In genomic region chr5:20938523-20938922, GRCm38 (mm10) we compare ENCODE assay signal across 12 mouse cellular contexts. TPM values are rescaled to one million over a fixed set of nuclear protein-coding genes. Genes with fewer than 3 reads are reported as not detected.
DNase-seq lines count a peak whose midpoint lies in the region; ATAC-seq and TF ChIP-seq lines count a peak whose summit lies in the region.
"Had no signal": no experiment of that assay in that cellular context is flagged by ENCODE, and none has a peak within 500 bp of the region (broad histone marks: within the 10 kb centered on the region; RNA-seq: fewer than 3 reads in every experiment).

No protein-coding gene starts in this region.

- H3K9ac ChIP-seq in heart, embryonic 12.5 days = peak overlapping the region; percentile 24; the same call in 1 of the 2 replicates
- H3K9ac ChIP-seq in liver, postnatal 0 days (replicated peaks) = no peak overlapping the region; the same call in 1 of the 2 replicates
- no peak overlapping the region for H3K9ac ChIP-seq in midbrain, embryonic 14.5 days (replicated peaks; ENCODE audit: low read length)
- H3K9ac ChIP-seq: forebrain, embryonic 15.5 days had no signal

- peak overlapping the region; percentile 83 for H3K27ac ChIP-seq in heart, embryonic 12.5 days (ENCODE audit: poor library complexity, severe bottlenecking)
- H3K27ac ChIP-seq in liver, postnatal 0 days (ENCODE audit: low read depth) = no peak overlapping the region
- H3K27ac ChIP-seq in midbrain, embryonic 14.5 days (replicated peaks; ENCODE audit: low read depth, low read length) = no peak overlapping the region
- H3K27ac ChIP-seq: forebrain, embryonic 15.5 days had no signal

- 38% methylated on average over 5 of the region's 5 CpGs for WGBS in heart, embryonic 12.5 days
- 48% methylated on average over 5 of the region's 5 CpGs for WGBS in liver, postnatal 0 days (ENCODE audit: insufficient replicate concordance)
- 79% methylated on average over 5 of the region's 5 CpGs for WGBS in midbrain, embryonic 14.5 days

- peak overlapping the region; percentile 49 for H3K4me2 ChIP-seq in heart, embryonic 12.5 days
- peak overlapping the region; percentile 32 for H3K4me2 ChIP-seq in liver, postnatal 0 days (ENCODE audit: low read depth, low read length)
- H3K4me2 ChIP-seq in midbrain, embryonic 14.5 days (ENCODE audit: low read length) = no peak overlapping the region
- H3K4me2 ChIP-seq: forebrain, embryonic 15.5 days had no signal

- TF ChIP-seq EP300 in liver, postnatal 0 days (IDR thresholded peaks at IDR 0.05; ENCODE audit: low read depth) = no peak

- no peak overlapping the region for H3K4me3 ChIP-seq in heart, embryonic 12.5 days
- H3K4me3 ChIP-seq in megakaryocyte, embryonic 14.5 days (replicated peaks) = peak overlapping the region; percentile 87
- H3K4me3 ChIP-seq in liver, postnatal 0 days (ENCODE audit: low read depth, low read length) = no peak overlapping the region
- no peak overlapping the region for H3K4me3 ChIP-seq in midbrain, embryonic 14.5 days (replicated peaks; ENCODE audit: low read depth, low read length)
- H3K4me3 ChIP-seq: forebrain, embryonic 15.5 days had no signal

- peaks cover 58% of the 10 kb centered on the region for H3K4me1 ChIP-seq in heart, embryonic 12.5 days (replicated peaks)
- peaks cover 89% of the 10 kb centered on the region for H3K4me1 ChIP-seq in megakaryocyte, embryonic 14.5 days
- peaks cover 63% of the 10 kb centered on the region for H3K4me1 ChIP-seq in liver, postnatal 0 days (ENCODE audit: insufficient read depth)
- no peaks in the 10 kb centered on the region for H3K4me1 ChIP-seq in midbrain, embryonic 14.5 days (ENCODE audit: control insufficient read depth, insufficient read depth, low read length)

- no peaks in the 10 kb centered on the region for H3K36me3 ChIP-seq in heart, embryonic 12.5 days
- H3K36me3 ChIP-seq in megakaryocyte, embryonic 14.5 days (replicated peaks; ENCODE audit: low read length) = peaks cover 47% of the 10 kb centered on the region
- H3K36me3 ChIP-seq in liver, postnatal 0 days (replicated peaks; ENCODE audit: insufficient read depth, low read length) = peaks cover 3% of the 10 kb centered on the region; the same call in 1 of the 2 replicates
- H3K36me3 ChIP-seq in midbrain, embryonic 14.5 days (ENCODE audit: control insufficient read depth, insufficient read depth, low read length) = no peaks in the 10 kb centered on the region
- H3K36me3 ChIP-seq: forebrain, embryonic 15.5 days had no signal

- H3K9me3 ChIP-seq in heart, embryonic 12.5 days (replicated peaks) = no peaks in the 10 kb centered on the region
- H3K9me3 ChIP-seq in megakaryocyte, embryonic 14.5 days = no peaks in the 10 kb centered on the region
- no peaks in the 10 kb centered on the region for H3K9me3 ChIP-seq in liver, postnatal 0 days (ENCODE audit: low read length)
- no peaks in the 10 kb centered on the region for H3K9me3 ChIP-seq in midbrain, embryonic 14.5 days (ENCODE audit: control insufficient read depth, low read length)
- H3K9me3 ChIP-seq: forebrain, embryonic 15.5 days had no signal

- no peaks in the 10 kb centered on the region for H3K27me3 ChIP-seq in heart, embryonic 12.5 days (replicated peaks)
- no peaks in the 10 kb centered on the region for H3K27me3 ChIP-seq in megakaryocyte, embryonic 14.5 days (replicated peaks)
- no peaks in the 10 kb centered on the region for H3K27me3 ChIP-seq in liver, postnatal 0 days (ENCODE audit: insufficient read depth, low read length)
- H3K27me3 ChIP-seq in midbrain, embryonic 14.5 days (ENCODE audit: control insufficient read depth, insufficient read depth, low read length) = no peaks in the 10 kb centered on the region
- H3K27me3 ChIP-seq: forebrain, embryonic 15.5 days had no signal

- no peak for ATAC-seq in heart, embryonic 12.5 days (ENCODE audit: insufficient number of reproducible peaks, low FRiP score)
- ATAC-seq in megakaryocyte, adult 5-6 weeks (ENCODE audit: poor library complexity, severe bottlenecking) = no peak
- ATAC-seq in liver, postnatal 0 days = no peak
- no peak for ATAC-seq in midbrain, embryonic 14.5 days (ENCODE audit: low FRiP score, low TSS enrichment)
- ATAC-seq: forebrain, embryonic 15.5 days had no signal

- no peak for DNase-seq in heart, adult 18-20 months
- DNase-seq in adipocyte (ENCODE audit: low spot score) = peak; percentile 73
- DNase-seq in liver, postnatal 0 days = no peak
- DNase-seq in lung, postnatal 14 days = no peak
- DNase-seq in midbrain, embryonic 14.5 days = no peak
- DNase-seq: cerebellum, postnatal 25 days; kidney, postnatal 14 days; thymus, postnatal 14 days had no signal

- no peak for TF ChIP-seq CTCF in liver, postnatal 0 days (IDR thresholded peaks at IDR 0.05; ENCODE audit: low read depth)

RNA-seq across cellular contexts. Expression of gene Rsbn1l, which starts 17.7 kb away (rescaled TPM):
- polyA plus RNA-seq in heart, embryonic 12.5 days (2016; fragmentation: Nextera tagmentation; extraction: Ambion mirVana) = 5.4 and 7.1 TPM in 2 replicates
- total RNA-seq in heart, adult 18-20 months (2021) = 10 to 100 TPM; 11.3 to 13.3 TPM
- polyA plus RNA-seq in megakaryocyte, embryonic 14.5 days (2012; ENCODE audit: insufficient read depth, low replicate concordance) = 15.8 and 22.7 TPM in 2 replicates
- 27.6 and 31.7 TPM in 2 replicates for total RNA-seq in megakaryocyte, adult 5-6 weeks (2015)
- total RNA-seq in megakaryocyte, adult 5-6 weeks (2017) = 42.2 and 52.9 TPM in 2 replicates
- polyA plus RNA-seq in liver, postnatal 0 days (2015; fragmentation: Nextera tagmentation; extraction: Ambion mirVana) = 3.7 and 5.5 TPM in 2 replicates
- 5.7 and 6.6 TPM in 2 replicates for polyA plus RNA-seq in midbrain, embryonic 14.5 days (2014; fragmentation: Nextera tagmentation; extraction: Ambion mirVana)

RNA-seq across cellular contexts. Expression of gene Tmem60, which starts 56.5 kb away (rescaled TPM):
- polyA plus RNA-seq in heart, embryonic 12.5 days (2016; fragmentation: Nextera tagmentation; extraction: Ambion mirVana) = 50.4 and 51.1 TPM in 2 replicates
- 10 to 100 TPM; 23.1 to 25.6 TPM for total RNA-seq in heart, adult 18-20 months (2021)
- 3.9 TPM in 1 of 2 replicates, not detected in the other for polyA plus RNA-seq in megakaryocyte, embryonic 14.5 days (2012; ENCODE audit: insufficient read depth, low replicate concordance)
- 32.1 and 37.5 TPM in 2 replicates for total RNA-seq in megakaryocyte, adult 5-6 weeks (2015)
- 7.5 and 12.2 TPM in 2 replicates for total RNA-seq in megakaryocyte, adult 5-6 weeks (2017)
- polyA plus RNA-seq in liver, postnatal 0 days (2015; fragmentation: Nextera tagmentation; extraction: Ambion mirVana) = 49.7 and 55.5 TPM in 2 replicates
- polyA plus RNA-seq in midbrain, embryonic 14.5 days (2014; fragmentation: Nextera tagmentation; extraction: Ambion mirVana) = 73.2 and 75.0 TPM in 2 replicates

RNA-seq across cellular contexts. Expression of gene Phtf2, which starts 56.6 kb away (rescaled TPM):
- 45.1 and 47.4 TPM in 2 replicates for polyA plus RNA-seq in heart, embryonic 12.5 days (2016; fragmentation: Nextera tagmentation; extraction: Ambion mirVana)
- 10 to 100 TPM; 62.5 to 66.6 TPM for total RNA-seq in heart, adult 18-20 months (2021)
- 1.0 and 1.5 TPM in 2 replicates for polyA plus RNA-seq in megakaryocyte, embryonic 14.5 days (2012; ENCODE audit: insufficient read depth, low replicate concordance)
- total RNA-seq in megakaryocyte, adult 5-6 weeks (2015) = 4.3 and 6.5 TPM in 2 replicates
- 9.3 and 14.6 TPM in 2 replicates for total RNA-seq in megakaryocyte, adult 5-6 weeks (2017)
- 2.8 and 3.2 TPM in 2 replicates for polyA plus RNA-seq in liver, postnatal 0 days (2015; fragmentation: Nextera tagmentation; extraction: Ambion mirVana)
- 20.4 and 30.5 TPM in 2 replicates for polyA plus RNA-seq in midbrain, embryonic 14.5 days (2014; fragmentation: Nextera tagmentation; extraction: Ambion mirVana)

Comparison
In these comparisons a context has a peak if more than half of its experiments do, and no peak if none do; other contexts are left out.
1. RNA of gene Tmem60, which starts 56.5 kb away (polyA plus RNA-seq): 73.2 to 75.0 TPM in midbrain, embryonic 14.5 days, 50.4 to 51.1 TPM in heart, embryonic 12.5 days and 49.7 to 55.5 TPM in liver, postnatal 0 days; 3.9 TPM in megakaryocyte, embryonic 14.5 days; every median in the first group is over 10 times any median in the second.